Mouse (Mus musculus): Measurements from ENCODE around the gene Lepr. TPM values are rescaled to one million over a fixed set of nuclear protein-coding genes. Genes with fewer than 3 reads are reported as not detected.
A peak's percentile ranks its signal among the peaks of the same experiment; 100 is the strongest.

Lepr gene
- polyA plus RNA-seq, 1 experiment from 2014 or later: 5.2 TPM

GRCm38 (mm10) chr4:101705325-101705724, 11.9 kb upstream of the Lepr start:
- DNase-seq (ENCODE audit: low spot score) (no peak), ATAC-seq (replicated peaks; ENCODE audit: insufficient number of reproducible peaks, low FRiP score, low TSS enrichment, low read depth) (no peak)
- H3K36me3 ChIP-seq (replicated peaks; ENCODE audit: control insufficient read depth, insufficient read depth, low read depth, low read length): no peaks in the 10 kb centered on the region
- H3K27ac ChIP-seq (replicated peaks; ENCODE audit: low read depth, low read length): no peak overlapping the region
- H3K4me1 ChIP-seq (ENCODE audit: control insufficient read depth, insufficient read depth, low read length): no peaks in the 10 kb centered on the region
- H3K4me3 ChIP-seq (ENCODE audit: low read depth, low read length): no peak overlapping the region
- no peaks in the 10 kb centered on the region for H3K9me3 ChIP-seq (replicated peaks; ENCODE audit: control insufficient read depth, low read length)
- H3K4me2 ChIP-seq (ENCODE audit: low read depth, low read length): no peak overlapping the region
- H3K9ac ChIP-seq (replicated peaks; ENCODE audit: low read length): no peak overlapping the region
- no peaks in the 10 kb centered on the region for H3K27me3 ChIP-seq (ENCODE audit: control insufficient read depth, insufficient read depth, low read length)
- WGBS: 80% methylated on average over 9 of the region's 9 CpGs

GRCm38 (mm10) chr4:101707234-101707633, 10.0 kb upstream of the Lepr start:
- DNase-seq (ENCODE audit: low spot score) (peak; percentile 94), ATAC-seq (replicated peaks; ENCODE audit: insufficient number of reproducible peaks, low FRiP score, low TSS enrichment, low read depth) (peak; percentile 90)
- no peak overlapping the region for H3K9ac ChIP-seq (replicated peaks; ENCODE audit: low read length)
- H3K4me1 ChIP-seq (ENCODE audit: control insufficient read depth, insufficient read depth, low read length): no peaks in the 10 kb centered on the region
- H3K4me2 ChIP-seq (ENCODE audit: low read depth, low read length): no peak overlapping the region
- no peaks in the 10 kb centered on the region for H3K9me3 ChIP-seq (replicated peaks; ENCODE audit: control insufficient read depth, low read length)
- no peaks in the 10 kb centered on the region for H3K27me3 ChIP-seq (ENCODE audit: control insufficient read depth, insufficient read depth, low read length)
- no peak overlapping the region for H3K4me3 ChIP-seq (ENCODE audit: low read depth, low read length)
- WGBS: 21% methylated on average over 2 of the region's 2 CpGs
- no peaks in the 10 kb centered on the region for H3K36me3 ChIP-seq (replicated peaks; ENCODE audit: control insufficient read depth, insufficient read depth, low read depth, low read length)
- 0 out of 2 replicates have a peak overlapping the region, but pooled peaks have one; percentile 9 for H3K27ac ChIP-seq (replicated peaks; ENCODE audit: low read depth, low read length)

GRCm38 (mm10) chr4:101707953-101708352, 9.3 kb upstream of the Lepr start:
- DNase-seq (ENCODE audit: low spot score) (peak; percentile 54), ATAC-seq (replicated peaks; ENCODE audit: insufficient number of reproducible peaks, low FRiP score, low TSS enrichment, low read depth) (0 out of 2 replicates have a peak, but pooled peaks have one; percentile 3)
- H3K9ac ChIP-seq (replicated peaks; ENCODE audit: low read length): no peak overlapping the region
- no peaks in the 10 kb centered on the region; the same call in 1 of the 2 replicates for H3K4me1 ChIP-seq (ENCODE audit: control insufficient read depth, insufficient read depth, low read length)
- no peaks in the 10 kb centered on the region for H3K27me3 ChIP-seq (ENCODE audit: control insufficient read depth, insufficient read depth, low read length)
- H3K4me2 ChIP-seq (ENCODE audit: low read depth, low read length): no peak overlapping the region
- no peak overlapping the region for H3K4me3 ChIP-seq (ENCODE audit: low read depth, low read length)
- H3K27ac ChIP-seq (replicated peaks; ENCODE audit: low read depth, low read length): 0 out of 2 replicates have a peak overlapping the region, but pooled peaks have one; percentile 31
- 22% methylated on average over 3 of the region's 3 CpGs for WGBS
- H3K36me3 ChIP-seq (replicated peaks; ENCODE audit: control insufficient read depth, insufficient read depth, low read depth, low read length): no peaks in the 10 kb centered on the region
- H3K9me3 ChIP-seq (replicated peaks; ENCODE audit: control insufficient read depth, low read length): no peaks in the 10 kb centered on the region

- no peak for ATAC-seq (replicated peaks; ENCODE audit: insufficient number of reproducible peaks, low FRiP score, low TSS enrichment, low read depth)
Measured at GRCm38 (mm10) chr4:101710361-101710760, 6.8 kb upstream of the Lepr start.

GRCm38 (mm10) chr4:101711100-101711499, 6.1 kb upstream of the Lepr start:
- ATAC-seq (replicated peaks; ENCODE audit: insufficient number of reproducible peaks, low FRiP score, low TSS enrichment, low read depth): no peak
- no peaks in the 10 kb centered on the region for H3K27me3 ChIP-seq (ENCODE audit: control insufficient read depth, insufficient read depth, low read length)
- H3K9ac ChIP-seq (replicated peaks; ENCODE audit: low read length): no peak overlapping the region
- H3K4me2 ChIP-seq (ENCODE audit: low read depth, low read length): no peak overlapping the region
- H3K27ac ChIP-seq (replicated peaks; ENCODE audit: low read depth, low read length): no peak overlapping the region
- no peaks in the 10 kb centered on the region for H3K36me3 ChIP-seq (replicated peaks; ENCODE audit: control insufficient read depth, insufficient read depth, low read depth, low read length)
- H3K4me3 ChIP-seq (ENCODE audit: low read depth, low read length): no peak overlapping the region
- WGBS: 82% methylated on average over 4 of the region's 4 CpGs
- H3K4me1 ChIP-seq (ENCODE audit: control insufficient read depth, insufficient read depth, low read length): no peaks in the 10 kb centered on the region; the same call in 1 of the 2 replicates
- no peak for DNase-seq (ENCODE audit: low spot score)
- no peaks in the 10 kb centered on the region for H3K9me3 ChIP-seq (replicated peaks; ENCODE audit: control insufficient read depth, low read length)

More at GRCm38 (mm10) chr4:101710361-101710760, 6.8 kb upstream of the Lepr start:
- 75% methylated on average over 4 of the region's 4 CpGs for WGBS
- no peaks in the 10 kb centered on the region for H3K27me3 ChIP-seq (ENCODE audit: control insufficient read depth, insufficient read depth, low read length)
- H3K27ac ChIP-seq (replicated peaks; ENCODE audit: low read depth, low read length): no peak overlapping the region
- H3K4me3 ChIP-seq (ENCODE audit: low read depth, low read length): no peak overlapping the region
- H3K9ac ChIP-seq (replicated peaks; ENCODE audit: low read length): no peak overlapping the region
- DNase-seq (ENCODE audit: low spot score): no peak
- no peaks in the 10 kb centered on the region; the same call in 1 of the 2 replicates for H3K4me1 ChIP-seq (ENCODE audit: control insufficient read depth, insufficient read depth, low read length)
- H3K36me3 ChIP-seq (replicated peaks; ENCODE audit: control insufficient read depth, insufficient read depth, low read depth, low read length): no peaks in the 10 kb centered on the region
- H3K9me3 ChIP-seq (replicated peaks; ENCODE audit: control insufficient read depth, low read length): no peaks in the 10 kb centered on the region
- no peak overlapping the region for H3K4me2 ChIP-seq (ENCODE audit: low read depth, low read length)

- ATAC-seq (replicated peaks; ENCODE audit: insufficient number of reproducible peaks, low FRiP score, low TSS enrichment, low read depth) (no peak), DNase-seq (ENCODE audit: low spot score) (peak; percentile 52)
- H3K4me2 ChIP-seq (ENCODE audit: low read depth, low read length): no peak overlapping the region
- peaks cover 3% of the 10 kb centered on the region for H3K4me1 ChIP-seq (ENCODE audit: control insufficient read depth, insufficient read depth, low read length)
- H3K9ac ChIP-seq (replicated peaks; ENCODE audit: low read length): no peak overlapping the region
- WGBS: 14% methylated on average over 1 of the region's 1 CpGs
- no peak overlapping the region for H3K4me3 ChIP-seq (ENCODE audit: low read depth, low read length)
- H3K36me3 ChIP-seq (replicated peaks; ENCODE audit: control insufficient read depth, insufficient read depth, low read depth, low read length): no peaks in the 10 kb centered on the region
- no peak overlapping the region for H3K27ac ChIP-seq (replicated peaks; ENCODE audit: low read depth, low read length)
- H3K9me3 ChIP-seq (replicated peaks; ENCODE audit: control insufficient read depth, low read length): no peaks in the 10 kb centered on the region
- H3K27me3 ChIP-seq (ENCODE audit: control insufficient read depth, insufficient read depth, low read length): peaks cover 3% of the 10 kb centered on the region; the same call in 1 of the 2 replicates
Measured at GRCm38 (mm10) chr4:101712563-101712962, 4.6 kb upstream of the Lepr start.

GRCm38 (mm10) chr4:101715302-101715701, 1.9 kb upstream of the Lepr start:
- H3K4me3 ChIP-seq (ENCODE audit: low read depth, low read length): no peak overlapping the region
- no peaks in the 10 kb centered on the region for H3K36me3 ChIP-seq (replicated peaks; ENCODE audit: control insufficient read depth, insufficient read depth, low read depth, low read length)
- WGBS: 91% methylated on average over 8 of the region's 8 CpGs
- no peaks in the 10 kb centered on the region for H3K9me3 ChIP-seq (replicated peaks; ENCODE audit: control insufficient read depth, low read length)
- H3K4me1 ChIP-seq (ENCODE audit: control insufficient read depth, insufficient read depth, low read length): peaks cover 3% of the 10 kb centered on the region
- DNase-seq (ENCODE audit: low spot score) (no peak), ATAC-seq (replicated peaks; ENCODE audit: insufficient number of reproducible peaks, low FRiP score, low TSS enrichment, low read depth) (no peak)
- H3K27me3 ChIP-seq (ENCODE audit: control insufficient read depth, insufficient read depth, low read length): peaks cover 3% of the 10 kb centered on the region; the same call in 1 of the 2 replicates
- no peak overlapping the region for H3K9ac ChIP-seq (replicated peaks; ENCODE audit: low read length)
- no peak overlapping the region for H3K27ac ChIP-seq (replicated peaks; ENCODE audit: low read depth, low read length)
- no peak overlapping the region for H3K4me2 ChIP-seq (ENCODE audit: low read depth, low read length)

GRCm38 (mm10) chr4:101715805-101716204, 1.4 kb upstream of the Lepr start:
- Histone ChIP-seq H3K4me3 (ENCODE audit: low read depth, low read length) (no peak overlapping the region), H3K27ac (replicated peaks; ENCODE audit: low read depth, low read length) (no peak overlapping the region), H3K4me2 (ENCODE audit: low read depth, low read length) (no peak overlapping the region), H3K36me3 (replicated peaks; ENCODE audit: control insufficient read depth, insufficient read depth, low read depth, low read length) (no peaks in the 10 kb centered on the region), H3K4me1 (ENCODE audit: control insufficient read depth, insufficient read depth, low read length) (peaks cover 3% of the 10 kb centered on the region), H3K9me3 (replicated peaks; ENCODE audit: control insufficient read depth, low read length) (no peaks in the 10 kb centered on the region), H3K9ac (replicated peaks; ENCODE audit: low read length) (no peak overlapping the region), H3K27me3 (ENCODE audit: control insufficient read depth, insufficient read depth, low read length) (peaks cover 3% of the 10 kb centered on the region; the same call in 1 of the 2 replicates)
- no peak for ATAC-seq (replicated peaks; ENCODE audit: insufficient number of reproducible peaks, low FRiP score, low TSS enrichment, low read depth)
- DNase-seq (ENCODE audit: low spot score): no peak
- WGBS: 83% methylated on average over 6 of the region's 6 CpGs
